Mouse (Mus musculus) intestine, embryonic 15.5 days (tissue): Measurements from ENCODE around the gene Cct3. TPM values are rescaled to one million over a fixed set of nuclear protein-coding genes. Genes with fewer than 3 reads are reported as not detected.
"Not testable (repeated sequence)": the region's sequence is repeated elsewhere in the genome, so short reads cannot be mapped to it uniquely, and the experiment has no call there.

ENCODE experiments used
- ATAC-seq: fragments of 200-750 bp; cut with Nextera tagmentation; 2 replicates; pipeline ENCODE4 v1.8.0; 2017; ENCODE audit warnings: moderate TSS enrichment, moderate library complexity
- H3K27ac ChIP-seq: fragments of 300-500 bp; sonication (generic); 2 replicates; pipeline ENCODE4 v1.5.1; 2015; ENCODE audit warnings: mild to moderate bottlenecking, inconsistent platforms
- H3K27me3 ChIP-seq: fragments of 300-500 bp; sonication (generic); replicated peaks from 2 replicates; pipeline ENCODE4 v1.6.1; 2015; ENCODE audit warnings: inconsistent platforms
- H3K36me3 ChIP-seq: fragments of 300-500 bp; sonication (generic); 2 replicates; pipeline ENCODE4 v1.6.1; 2015; ENCODE audit warnings: inconsistent platforms
- H3K4me1 ChIP-seq: fragments of 300-500 bp; sonication (generic); replicated peaks from 2 replicates; pipeline ENCODE4 v1.6.1; 2015; ENCODE audit warnings: inconsistent platforms
- H3K4me2 ChIP-seq: fragments of 300-500 bp; sonication (generic); replicated peaks from 2 replicates; pipeline ENCODE4 v1.6.1; 2015; ENCODE audit warnings: mild to moderate bottlenecking, inconsistent platforms
- H3K4me3 ChIP-seq: fragments of 300-500 bp; sonication (generic); replicated peaks from 2 replicates; pipeline ENCODE4 v1.5.1; 2015; ENCODE audit warnings: inconsistent platforms
- H3K9ac ChIP-seq: fragments of 300-500 bp; sonication (generic); 2 replicates; pipeline ENCODE4 v1.6.1; 2015; ENCODE audit warnings: inconsistent platforms
- H3K9me3 ChIP-seq: fragments of 300-500 bp; sonication (generic); 2 replicates; pipeline ENCODE4 v1.6.1; 2016; ENCODE audit warnings: inconsistent platforms
- WGBS: fragments of 180-500 bp; shearing (Covaris S2); methylation state at CpG from one replicate; pipeline ENCODE4 v1.1.7; 2015; 5-methylcytosine and 5-hydroxymethylcytosine counted together
- polyA plus RNA-seq: library from polyadenylated mRNA; unstranded; fragments of >200 nt; fragmentation: Nextera tagmentation; extraction: Ambion mirVana; gene quantifications from 2 replicates; pipeline ENCODE4 v1.2.1, GENCODE M21; 2015

Gene Cct3
- polyA plus RNA-seq, 1 experiment from 2014 or later: 520 TPM

GRCm38 (mm10) chr3:88367517-88367916 is 70.6 kb downstream of the Cct3 start:
- 59% methylated on average over 4 of the region's 7 CpGs for WGBS

GRCm38 (mm10) chr3:88368511-88368910 is 71.6 kb downstream of the Cct3 start:
- H3K36me3 ChIP-seq, H3K9ac ChIP-seq, H3K4me3 ChIP-seq, H3K27ac ChIP-seq, H3K4me2 ChIP-seq, ATAC-seq, H3K9me3 ChIP-seq: not testable (repeated sequence)
- 79% methylated on average over 7 of the region's 7 CpGs for WGBS
- H3K27me3 ChIP-seq: peaks cover 14% of the 10 kb centered on the region
- H3K4me1 ChIP-seq: peaks cover 13% of the 10 kb centered on the region

More at GRCm38 (mm10) chr3:88367517-88367916, 70.6 kb downstream of the Cct3 start:
- not testable (repeated sequence) for H3K9ac ChIP-seq, H3K36me3 ChIP-seq, H3K4me3 ChIP-seq, H3K4me2 ChIP-seq, H3K27ac ChIP-seq, H3K9me3 ChIP-seq, ATAC-seq
- Histone ChIP-seq H3K27me3 (peaks cover 14% of the 10 kb centered on the region), H3K4me1 (peaks cover 13% of the 10 kb centered on the region)

Other genes with a start within 250 kb of the Cct3 start
- 152 and 167 TPM in 2 replicates for gene Naxe, start 238.6 kb upstream of the Cct3 start, polyA plus RNA-seq
- gene Ttc24, start 218.8 kb upstream of the Cct3 start, polyA plus RNA-seq: not detected in 2 replicates
- 16.7 and 17.0 TPM in 2 replicates for gene Iqgap3, start 215.1 kb upstream of the Cct3 start, polyA plus RNA-seq
- 19.7 and 20.8 TPM in 2 replicates for gene Mef2d, start 154.7 kb upstream of the Cct3 start, polyA plus RNA-seq
- 0.59 and 0.69 TPM in 2 replicates for gene Rhbg, start 42.4 kb upstream of the Cct3 start, polyA plus RNA-seq
- gene Gm38392, start 9.9 kb upstream of the Cct3 start, polyA plus RNA-seq: 0.15 and 0.42 TPM in 2 replicates
- gene Tsacc, start 117 bp upstream of the Cct3 start, polyA plus RNA-seq: 10.2 and 12.2 TPM in 2 replicates
- 268 and 282 TPM in 2 replicates for gene Glmp, start 27.9 kb downstream of the Cct3 start, polyA plus RNA-seq
- 20.6 and 21.6 TPM in 2 replicates for gene Tmem79, start 39.0 kb downstream of the Cct3 start, polyA plus RNA-seq
- gene Smg5, start 39.1 kb downstream of the Cct3 start, polyA plus RNA-seq: 39.9 and 45.8 TPM in 2 replicates
- 3.7 and 4.2 TPM in 2 replicates for gene Paqr6, start 67.5 kb downstream of the Cct3 start, polyA plus RNA-seq
- gene Bglap3, start 75.6 kb downstream of the Cct3 start, polyA plus RNA-seq: 1.3 and 2.7 TPM in 2 replicates
- gene Bglap2, start 81.6 kb downstream of the Cct3 start, polyA plus RNA-seq: not detected in 2 replicates
- not detected in 2 replicates for gene Bglap, start 87.3 kb downstream of the Cct3 start, polyA plus RNA-seq
- gene Pmf1, start 113.2 kb downstream of the Cct3 start, polyA plus RNA-seq: 127 and 128 TPM in 2 replicates
- 17.2 and 17.3 TPM in 2 replicates for gene Slc25a44, start 128.0 kb downstream of the Cct3 start, polyA plus RNA-seq
- 30.9 and 39.2 TPM in 2 replicates for gene Sema4a, start 164.1 kb downstream of the Cct3 start, polyA plus RNA-seq
- 120 TPM in 2 replicates for gene Lmna, start 212.8 kb downstream of the Cct3 start, polyA plus RNA-seq
- 9.6 and 11.2 TPM in 2 replicates for gene Mex3a, start 235.3 kb downstream of the Cct3 start, polyA plus RNA-seq